Mouse (Mus musculus) layer of hippocampus, adult 2 months (tissue): Measurements from ENCODE around the gene Dpep3. TPM values are rescaled to one million over a fixed set of nuclear protein-coding genes. Genes with fewer than 3 reads are reported as not detected.
A peak's percentile ranks its signal among the peaks of the same experiment; 100 is the strongest.

ENCODE experiments used
- DNase-seq, 2 experiments: peaks; one replicate each; pipeline ENCODE4 v3.0.0; 2022; ENCODE audit warnings: low spot score in 2 of 2
- H3K27ac ChIP-seq: fragments of 200-600 bp; 2 replicates; pipeline ENCODE4 v1.8.1; 2022
- H3K4me3 ChIP-seq: fragments of 200-600 bp; 2 replicates; pipeline ENCODE4 v1.8.1; 2022; ENCODE audit warnings: mild to moderate bottlenecking
- CTCF ChIP-seq: fragments of 200-600 bp; conservative IDR thresholded peaks from 2 replicates; pipeline ENCODE4 v1.8.1; 2022; ENCODE audit warnings: antibody characterized with exemption, mild to moderate bottlenecking, moderate library complexity
- microRNA-seq, 2 experiments: library from miRNA; unstranded; fragments of <30 nt; microRNA quantifications; one replicate each; pipeline ENCODE4 v1.2.0; 2021
- total RNA-seq, 2 experiments: library from RNA; stranded (reverse); gene quantifications; 2 replicates each; pipeline ENCODE4 v1.2.3; 2021

The Dpep3 gene
- total RNA-seq, 2 experiments from 2014 or later, result not detected

- peak; percentile 29 for TF ChIP-seq CTCF
- Histone ChIP-seq H3K27ac (peak within 1 kb of the TSS; percentile 92), H3K4me3 (peak within 1 kb of the TSS; percentile 88)
- no peak for DNase-seq
Observed at GRCm38 (mm10) chr8:105938306-105938669, 40.9 kb downstream of the Dpep3 start, which contains the start of gene Psmb10. Psmb10 (minus strand) TSS chr8:105938444.

GRCm38 (mm10) chr8:105937496-105938305 is 41.5 kb downstream of the Dpep3 start:
- peak; percentile 34 to 47 for DNase-seq
- Histone ChIP-seq H3K27ac (peak overlapping the region; percentile 92), H3K4me3 (peak overlapping the region; percentile 88)
- no peak for TF ChIP-seq CTCF

- Histone ChIP-seq H3K27ac (peak overlapping the region; percentile 92), H3K4me3 (peak overlapping the region; percentile 88)
- TF ChIP-seq CTCF, result 0 out of 2 replicates have a peak, but pooled peaks have one; percentile 4
- peak; percentile 81 to 92 for DNase-seq
Observed at GRCm38 (mm10) chr8:105936866-105937475, 42.3 kb downstream of the Dpep3 start.

- peak overlapping the region; percentile 92 for H3K27ac ChIP-seq
- peak overlapping the region; percentile 88 for H3K4me3 ChIP-seq
- no peak for DNase-seq
- TF ChIP-seq CTCF, result no peak
Observed at GRCm38 (mm10) chr8:105935863-105936603, 43.2 kb downstream of the Dpep3 start.

- Histone ChIP-seq H3K27ac (no peak overlapping the region), H3K4me3 (no peak overlapping the region)
- no peak for TF ChIP-seq CTCF
- no peak for DNase-seq
Observed at GRCm38 (mm10) chr8:105935105-105935504, 44.1 kb downstream of the Dpep3 start.

GRCm38 (mm10) chr8:105933762-105934161 is 45.5 kb downstream of the Dpep3 start, which contains the start of gene Ctrl:
Ctrl (minus strand) TSS chr8:105933862.
- TF ChIP-seq CTCF, result no peak
- Histone ChIP-seq H3K27ac (no peak within 1 kb of the TSS), H3K4me3 (no peak within 1 kb of the TSS)
- DNase-seq, result no peak

GRCm38 (mm10) chr8:105932525-105932924 is 46.7 kb downstream of the Dpep3 start:
- no peak overlapping the region for H3K27ac ChIP-seq
- DNase-seq, result no peak
- TF ChIP-seq CTCF, result no peak

GRCm38 (mm10) chr8:105931271-105931670 is 48.0 kb downstream of the Dpep3 start:
- TF ChIP-seq CTCF, result no peak
- no peak overlapping the region for H3K4me3 ChIP-seq
- DNase-seq, result no peak
- H3K27ac ChIP-seq, result no peak overlapping the region

More at GRCm38 (mm10) chr8:105932525-105932924, 46.7 kb downstream of the Dpep3 start:
- H3K4me3 ChIP-seq, result no peak overlapping the region

- TF ChIP-seq CTCF, result peak; percentile 97
- peak overlapping the region; percentile 5; the same call in 1 of the 2 replicates for H3K27ac ChIP-seq
- peak; percentile 78 to 92 for DNase-seq
- H3K4me3 ChIP-seq, result no peak overlapping the region
Observed at GRCm38 (mm10) chr8:105930602-105931001, 48.6 kb downstream of the Dpep3 start.

GRCm38 (mm10) chr8:105925123-105925522 is 54.1 kb downstream of the Dpep3 start:
- TF ChIP-seq CTCF, result no peak
- peak in 1 of 2 experiments; percentile 13 for DNase-seq
- Histone ChIP-seq H3K4me3 (no peak overlapping the region), H3K27ac (peak overlapping the region; percentile 62)

Small RNA genes within 50 kb of the gene (microRNA-seq; reads per million reads assigned to microRNA genes)
- gene Mir7074, result 0 to 0.18 reads per million in 2 experiments

Other genes with a start within 250 kb of the Dpep3 start
- 10 to 100 TPM; 18.2 to 22.8 TPM for gene Gfod2, start 220.8 kb downstream of the Dpep3 start, total RNA-seq
- gene Ranbp10, start 152.1 kb downstream of the Dpep3 start, total RNA-seq, result 10 to 100 TPM; 25.1 to 27.3 TPM
- under 1 TPM; 0.22 to 0.28 TPM for gene Tsnaxip1, start 151.7 kb downstream of the Dpep3 start, total RNA-seq
- gene Cenpt, start 126.2 kb downstream of the Dpep3 start, total RNA-seq, result 10 to 100 TPM; 14.6 to 16.0 TPM
- 10 to 100 TPM; 37.2 to 38.9 TPM for gene Thap11, start 124.3 kb downstream of the Dpep3 start, total RNA-seq
- 10 to 100 TPM; 33.5 to 40.8 TPM for gene Nutf2, start 118.8 kb downstream of the Dpep3 start, total RNA-seq
- 10 to 100 TPM; 69.0 to 70.4 TPM for gene Edc4, start 98.5 kb downstream of the Dpep3 start, total RNA-seq
- gene Nrn1l, start 85.9 kb downstream of the Dpep3 start, total RNA-seq, result 1 to 10 TPM; 2.4 TPM
- gene Pskh1, start 79.0 kb downstream of the Dpep3 start, total RNA-seq, result 1 to 10 TPM; 8.0 to 9.9 TPM
- 1 to 10 TPM; 1.4 to 1.5 TPM for gene Ctrl, start 45.6 kb downstream of the Dpep3 start, total RNA-seq
- 10 to 100 TPM; 53.0 to 61.6 TPM for gene Psmb10, start 41.0 kb downstream of the Dpep3 start, total RNA-seq
- gene Lcat, start 36.0 kb downstream of the Dpep3 start, total RNA-seq, result 10 to 100 TPM; 37.6 to 40.6 TPM
- gene Slc12a4, start 13.3 kb downstream of the Dpep3 start, total RNA-seq, result 10 to 100 TPM; 19.4 to 26.6 TPM
- 10 to 100 TPM; 21.0 TPM for gene Dus2, start 11.9 kb upstream of the Dpep3 start, total RNA-seq
- not detected for gene Dpep2nb, start 26.5 kb upstream of the Dpep3 start, total RNA-seq
- 10 to 100 TPM; 12.4 to 14.0 TPM for gene Ddx28, start 32.5 kb upstream of the Dpep3 start, total RNA-seq
- gene Nfatc3, start 79.4 kb upstream of the Dpep3 start, total RNA-seq, result 10 to 100 TPM; 12.4 to 12.7 TPM
- gene Esrp2, start 157.5 kb upstream of the Dpep3 start, total RNA-seq, result under 1 TPM; 0.39 to 0.67 TPM
- gene Pla2g15, start 171.0 kb upstream of the Dpep3 start, total RNA-seq, result 10 to 100 TPM; 21.7 to 21.8 TPM
- gene Slc7a6, start 189.4 kb upstream of the Dpep3 start, total RNA-seq, result 10 to 100 TPM; 24.6 to 26.7 TPM
- gene Slc7a6os, start 231.5 kb upstream of the Dpep3 start, total RNA-seq, result 10 to 100 TPM; 25.8 to 30.4 TPM
- 10 to 100 TPM; 34.2 to 38.2 TPM for gene Prmt7, start 231.5 kb upstream of the Dpep3 start, total RNA-seq